Mouse (Mus musculus) bone marrow macrophage, adult 2 months (primary cell): ENCODE results near the gene Mettl24.

Source experiments
- CTCF ChIP-seq: IDR thresholded peaks from 2 replicates; pipeline ENCODE4 v1.5.1; 2012; ENCODE audit warnings: low read depth, mild to moderate bottlenecking, low read length, moderate library complexity
- POLR2A ChIP-seq: IDR thresholded peaks from 2 replicates; pipeline ENCODE4 v1.6.1; 2012; ENCODE audit warnings: mild to moderate bottlenecking, low read depth, low read length, borderline replicate concordance

- TF ChIP-seq CTCF (no peak), POLR2A (no peak)
These were observed 68.1 kb downstream of the Mettl24 start for GRCm38 (mm10) chr10:40751157-40751556.
